Mouse (Mus musculus) bone marrow macrophage, adult 2 months (primary cell): Measurements from ENCODE around the gene Tub.

Source experiments
- CTCF ChIP-seq: IDR thresholded peaks from 2 replicates; pipeline ENCODE4 v1.5.1; 2012; ENCODE audit warnings: low read depth, mild to moderate bottlenecking, low read length, moderate library complexity
- POLR2A ChIP-seq: IDR thresholded peaks from 2 replicates; pipeline ENCODE4 v1.6.1; 2012; ENCODE audit warnings: mild to moderate bottlenecking, low read depth, low read length, borderline replicate concordance

DNA sequence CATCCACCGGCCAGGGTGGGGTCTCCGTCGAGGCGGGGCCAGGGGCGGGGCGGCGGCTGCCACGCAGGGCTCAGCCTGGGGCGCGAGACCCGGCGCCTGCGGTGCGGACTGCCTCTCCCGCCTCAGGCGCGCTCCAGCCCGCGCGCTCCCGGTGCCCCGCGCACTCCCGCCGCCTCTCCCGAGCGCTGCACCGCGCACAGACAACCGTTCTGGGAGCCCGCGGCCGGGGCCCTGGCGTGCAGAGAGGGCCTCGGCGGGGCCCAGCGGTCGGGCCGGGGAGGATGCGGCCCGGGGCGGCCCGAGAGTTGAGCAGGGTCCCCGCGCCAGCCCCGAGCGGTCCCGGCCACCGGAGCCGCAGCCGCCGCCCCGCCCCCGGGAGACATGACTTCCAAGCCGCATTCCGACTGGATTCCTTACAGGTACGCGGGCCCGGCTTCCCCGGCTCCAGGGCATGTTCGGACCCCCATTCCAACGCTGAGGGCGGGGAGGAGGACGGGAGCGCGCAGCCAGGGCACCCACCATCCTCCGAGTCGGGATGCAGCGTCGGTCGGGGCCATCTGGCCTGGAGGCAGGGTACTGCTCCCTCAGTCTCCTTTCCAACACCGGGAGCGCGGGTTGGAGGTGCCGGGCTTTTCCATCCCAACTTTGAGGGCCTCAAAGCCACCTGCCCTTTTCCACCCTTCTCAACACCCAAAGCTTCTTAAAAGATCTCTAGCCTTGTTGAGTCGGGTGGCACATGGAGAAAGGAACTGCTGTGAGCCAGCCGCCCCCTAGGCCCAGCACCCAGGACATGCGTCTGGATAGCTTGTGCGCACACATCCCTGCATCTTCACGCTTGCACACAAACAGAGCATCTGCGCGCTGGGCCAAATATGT lies 60.8 kb downstream of the Tub start:
- TF ChIP-seq POLR2A (no peak), CTCF (no peak)
